Comparison of ENCODE assay signal across 10 mouse cellular contexts in the genomic region with DNA sequence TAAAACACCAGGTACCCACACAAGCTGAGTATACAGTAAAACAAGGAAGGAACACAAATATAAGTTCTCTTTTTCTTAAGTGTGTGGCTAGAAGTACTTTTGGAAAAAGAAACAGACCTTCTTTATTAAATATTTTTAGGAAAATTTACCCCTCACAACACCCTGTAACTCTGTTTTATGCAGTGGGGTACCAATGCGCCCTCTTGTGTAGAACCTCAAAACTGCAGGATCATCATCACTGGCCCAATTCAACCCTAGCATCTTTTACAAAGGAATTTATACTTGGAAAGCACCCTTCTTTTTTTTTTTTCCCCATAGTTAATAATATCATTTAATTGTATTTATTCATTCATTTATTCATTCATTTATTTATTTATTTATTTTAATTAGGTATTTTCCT.
DNase-seq lines count a peak whose midpoint lies in the region; ATAC-seq and TF ChIP-seq lines count a peak whose summit lies in the region.
"Had no signal": no experiment of that assay in that cellular context is flagged by ENCODE, and none has a peak within 500 bp of the region (broad histone marks: within the 10 kb centered on the region; RNA-seq: fewer than 3 reads in every experiment).

No protein-coding gene starts in this region.

- H3K4me1 ChIP-seq in midbrain, embryonic 10.5 days, result no peaks in the 10 kb centered on the region
- H3K4me1 ChIP-seq in midbrain, embryonic 15.5 days, result no peaks in the 10 kb centered on the region
- H3K4me1 ChIP-seq in midbrain, postnatal 0 days (ENCODE audit: insufficient read depth, low read length), result no peaks in the 10 kb centered on the region
- H3K4me1 ChIP-seq: embryonic facial prominence, embryonic 13.5 days; liver, embryonic 13.5 days had no signal

- intact Hi-C loops in gastrocnemius, adult 2 months (cut with DNase I), result no loop called here
- intact Hi-C loops in gastrocnemius, postnatal 14 days (cut with DNase I; ENCODE audit: low total_unique reads), result no loop called here

- no peak overlapping the region for H3K4me3 ChIP-seq in gastrocnemius, adult 2 months
- H3K4me3 ChIP-seq in midbrain, embryonic 10.5 days, result no peak overlapping the region
- no peak overlapping the region for H3K4me3 ChIP-seq in midbrain, embryonic 15.5 days
- no peak overlapping the region for H3K4me3 ChIP-seq in midbrain, postnatal 0 days (ENCODE audit: low read depth, low read length)
- H3K4me3 ChIP-seq: embryonic facial prominence, embryonic 13.5 days; liver, embryonic 13.5 days had no signal

- WGBS in midbrain, embryonic 10.5 days, result 2% methylated on average over 1 of the region's 1 CpGs
- WGBS in midbrain, embryonic 15.5 days, result 0% methylated on average over 1 of the region's 1 CpGs
- 0% methylated on average over 1 of the region's 1 CpGs for WGBS in midbrain, postnatal 0 days

- ATAC-seq in midbrain, embryonic 15.5 days (replicated peaks), result no peak
- ATAC-seq in midbrain, postnatal 0 days (ENCODE audit: low FRiP score), result no peak

- H3K4me2 ChIP-seq in midbrain, embryonic 15.5 days, result no peak overlapping the region
- no peak overlapping the region for H3K4me2 ChIP-seq in midbrain, postnatal 0 days (ENCODE audit: low read depth, low read length, poor library complexity, severe bottlenecking)
- H3K4me2 ChIP-seq: embryonic facial prominence, embryonic 13.5 days; liver, embryonic 13.5 days had no signal

- H3K9ac ChIP-seq in midbrain, embryonic 15.5 days, result no peak overlapping the region
- H3K9ac ChIP-seq in midbrain, postnatal 0 days (replicated peaks; ENCODE audit: low read length, poor library complexity, severe bottlenecking), result no peak overlapping the region
- H3K9ac ChIP-seq: embryonic facial prominence, embryonic 13.5 days; liver, embryonic 13.5 days had no signal

- no peak overlapping the region for H3K27ac ChIP-seq in gastrocnemius, adult 2 months
- no peak overlapping the region for H3K27ac ChIP-seq in midbrain, embryonic 10.5 days (replicated peaks)
- no peak overlapping the region for H3K27ac ChIP-seq in midbrain, embryonic 15.5 days
- H3K27ac ChIP-seq in midbrain, postnatal 0 days (ENCODE audit: low read depth, low read length), result no peak overlapping the region
- H3K27ac ChIP-seq: embryonic facial prominence, embryonic 13.5 days; liver, embryonic 13.5 days had no signal

- no peaks in the 10 kb centered on the region for H3K9me3 ChIP-seq in midbrain, embryonic 10.5 days (replicated peaks)
- no peaks in the 10 kb centered on the region for H3K9me3 ChIP-seq in midbrain, embryonic 15.5 days
- H3K9me3 ChIP-seq in midbrain, postnatal 0 days (ENCODE audit: low read length), result no peaks in the 10 kb centered on the region
- H3K9me3 ChIP-seq: embryonic facial prominence, embryonic 13.5 days; liver, embryonic 13.5 days had no signal

- no peak for DNase-seq in gastrocnemius, adult 2 months
- no peak for DNase-seq in gastrocnemius, postnatal 14 days
- peak; percentile 28 for DNase-seq in midbrain, embryonic 10.5 days (ENCODE audit: low spot score)
- peak; percentile 31 to 57 for DNase-seq in cerebellum, postnatal 10 days
- DNase-seq in midbrain, postnatal 0 days (ENCODE audit: low spot score), result no peak
- no peak for DNase-seq in urinary bladder, postnatal 10 days (ENCODE audit: low spot score)
- no peak for DNase-seq in adrenal gland, adult 2 months
- DNase-seq: liver, embryonic 13.5 days had no signal

- peaks cover 9% of the 10 kb centered on the region; the same call in 1 of the 2 replicates for H3K27me3 ChIP-seq in midbrain, embryonic 10.5 days (ENCODE audit: low read depth, poor library complexity, severe bottlenecking)
- H3K27me3 ChIP-seq in midbrain, embryonic 15.5 days (replicated peaks), result no peaks in the 10 kb centered on the region
- H3K27me3 ChIP-seq in midbrain, postnatal 0 days (ENCODE audit: insufficient read depth, low read length), result no peaks in the 10 kb centered on the region
- H3K27me3 ChIP-seq: embryonic facial prominence, embryonic 13.5 days; liver, embryonic 13.5 days had no signal

- TF ChIP-seq CTCF in gastrocnemius, adult 2 months (IDR thresholded peaks at IDR 0.05), result peak; percentile 62
- TF ChIP-seq CTCF in midbrain, postnatal 0 days (IDR thresholded peaks at IDR 0.05), result peak; percentile 63

- H3K36me3 ChIP-seq in midbrain, embryonic 10.5 days, result no peaks in the 10 kb centered on the region
- no peaks in the 10 kb centered on the region for H3K36me3 ChIP-seq in midbrain, embryonic 15.5 days (replicated peaks)
- H3K36me3 ChIP-seq in midbrain, postnatal 0 days (ENCODE audit: insufficient read depth, low read length), result no peaks in the 10 kb centered on the region
- H3K36me3 ChIP-seq: embryonic facial prominence, embryonic 13.5 days; liver, embryonic 13.5 days had no signal

Comparison
In these comparisons a context has a peak if more than half of its experiments do, and no peak if none do; other contexts are left out.
1. DNase-seq: peak in midbrain, embryonic 10.5 days (single experiment) and cerebellum, postnatal 10 days (2 of 2); none in gastrocnemius, adult 2 months (single experiment), gastrocnemius, postnatal 14 days (single experiment), midbrain, postnatal 0 days (single experiment), urinary bladder, postnatal 10 days (single experiment) and adrenal gland, adult 2 months (single experiment).